Mouse (Mus musculus) stomach, postnatal 0 days (tissue): ENCODE measurements around the gene Ccr7.

Source experiments
- CTCF ChIP-seq: IDR thresholded peaks from 2 replicates; pipeline ENCODE4 v1.5.1; 2016; ENCODE audit warnings: antibody characterized with exemption, low read depth, mild to moderate bottlenecking, moderate library complexity
- EP300 ChIP-seq: optimal IDR thresholded peaks from 2 replicates; pipeline ENCODE3; 2016; ENCODE audit warnings: antibody characterized with exemption

GRCm38 (mm10) chr11:99146558-99146957 lies 8.3 kb downstream of the Ccr7 start:
- no peak for TF ChIP-seq CTCF
- TF ChIP-seq EP300, result no peak
